Mouse (Mus musculus) brown adipose tissue, adult 24 weeks (tissue): ENCODE measurements around the gene Racgap1. TPM values are rescaled to one million over a fixed set of nuclear protein-coding genes. Genes with fewer than 3 reads are reported as not detected.
A peak's percentile ranks its signal among the peaks of the same experiment; 100 is the strongest.

Experiments
- H3K27ac ChIP-seq: fragments of 200-500 bp; replicated peaks from 2 replicates; pipeline ENCODE4 v1.5.1; 2012; ENCODE audit warnings: low read depth, mild to moderate bottlenecking, low read length
- H3K4me1 ChIP-seq: fragments of 200-500 bp; 2 replicates; pipeline ENCODE4 v1.6.1; 2012; ENCODE audit warnings: low read length, mixed read lengths; ENCODE audit not compliant: control insufficient read depth, insufficient read depth, insufficient read length
- H3K4me3 ChIP-seq: fragments of 200-500 bp; 2 replicates; pipeline ENCODE4 v1.5.1; 2012; ENCODE audit warnings: low read depth, mild to moderate bottlenecking, low read length, moderate library complexity; ENCODE audit not compliant: insufficient read depth
- polyA plus RNA-seq: library from polyadenylated mRNA; stranded (reverse); fragments of >200 nt; gene quantifications from 2 replicates; pipeline ENCODE4 v1.2.4, GENCODE M21; 2012; ENCODE audit not compliant: missing spikeins, insufficient read depth, insufficient read length

Gene Racgap1
- polyA plus RNA-seq, 1 experiment: 1.9 TPM

GRCm38 (mm10) chr15:99670964-99671670, 19.7 kb upstream of the Racgap1 start:
- Histone ChIP-seq H3K27ac (no peak overlapping the region), H3K4me3 (peak overlapping the region; percentile 38), H3K4me1 (no peaks in the 10 kb centered on the region)

- peak within 1 kb of the TSS; percentile 38 for H3K4me3 ChIP-seq
- no peaks in the 10 kb centered on the region for H3K4me1 ChIP-seq
- no peak within 1 kb of the TSS for H3K27ac ChIP-seq
These were observed 18.8 kb upstream of the Racgap1 start, which contains the start of gene Asic1 for GRCm38 (mm10) chr15:99670154-99670821. Asic1 (plus strand) TSS chr15:99670368.

GRCm38 (mm10) chr15:99669392-99669791, 17.9 kb upstream of the Racgap1 start:
- Histone ChIP-seq H3K27ac (no peak overlapping the region), H3K4me1 (peaks cover under 1% of the 10 kb centered on the region; the same call in 1 of the 2 replicates), H3K4me3 (no peak overlapping the region)

- H3K4me1 ChIP-seq: peaks cover 2% of the 10 kb centered on the region; the same call in 1 of the 2 replicates
These were observed 17.4 kb upstream of the Racgap1 start for GRCm38 (mm10) chr15:99668881-99669280.

GRCm38 (mm10) chr15:99667544-99667943, 16.1 kb upstream of the Racgap1 start:
- H3K4me1 ChIP-seq: peaks cover 2% of the 10 kb centered on the region; the same call in 1 of the 2 replicates
- no peak overlapping the region for H3K27ac ChIP-seq
- no peak overlapping the region for H3K4me3 ChIP-seq

More at GRCm38 (mm10) chr15:99668881-99669280, 17.4 kb upstream of the Racgap1 start:
- Histone ChIP-seq H3K4me3 (no peak overlapping the region), H3K27ac (no peak overlapping the region)

- Histone ChIP-seq H3K4me1 (peaks cover 2% of the 10 kb centered on the region; the same call in 1 of the 2 replicates), H3K27ac (no peak overlapping the region), H3K4me3 (peak overlapping the region; percentile 41)
These were observed 13.4 kb upstream of the Racgap1 start for GRCm38 (mm10) chr15:99664600-99665451.

- peaks cover 2% of the 10 kb centered on the region; the same call in 1 of the 2 replicates for H3K4me1 ChIP-seq
- peak overlapping the region; percentile 28 for H3K4me3 ChIP-seq
- H3K27ac ChIP-seq: no peak overlapping the region
These were observed 12.6 kb upstream of the Racgap1 start for GRCm38 (mm10) chr15:99663964-99664599.

GRCm38 (mm10) chr15:99662371-99662770, 10.9 kb upstream of the Racgap1 start:
- Histone ChIP-seq H3K4me3 (no peak overlapping the region), H3K4me1 (peaks cover 2% of the 10 kb centered on the region; the same call in 1 of the 2 replicates), H3K27ac (no peak overlapping the region)

GRCm38 (mm10) chr15:99661121-99661830, 9.8 kb upstream of the Racgap1 start:
- H3K4me1 ChIP-seq: peaks cover 2% of the 10 kb centered on the region; the same call in 1 of the 2 replicates
- no peak overlapping the region for H3K27ac ChIP-seq
- no peak overlapping the region for H3K4me3 ChIP-seq

- H3K4me3 ChIP-seq: no peak overlapping the region
- H3K27ac ChIP-seq: no peak overlapping the region
- H3K4me1 ChIP-seq: no peaks in the 10 kb centered on the region
These were observed 7.0 kb upstream of the Racgap1 start for GRCm38 (mm10) chr15:99658437-99658836.

- Histone ChIP-seq H3K27ac (no peak overlapping the region), H3K4me3 (no peak overlapping the region), H3K4me1 (no peaks in the 10 kb centered on the region)
These were observed 4.5 kb upstream of the Racgap1 start for GRCm38 (mm10) chr15:99655956-99656355.

- H3K4me1 ChIP-seq: no peaks in the 10 kb centered on the region
- H3K27ac ChIP-seq: no peak overlapping the region
- H3K4me3 ChIP-seq: peak overlapping the region; percentile 15; the same call in 1 of the 2 replicates
These were observed 2.4 kb upstream of the Racgap1 start for GRCm38 (mm10) chr15:99653876-99654275.

- H3K4me1 ChIP-seq: no peaks in the 10 kb centered on the region
- H3K27ac ChIP-seq: no peak overlapping the region
- peak overlapping the region; percentile 15; the same call in 1 of the 2 replicates for H3K4me3 ChIP-seq
These were observed 1.8 kb upstream of the Racgap1 start for GRCm38 (mm10) chr15:99653291-99653690.
